ENCODE assay signal across 31 mouse cellular contexts in genomic region chr14:27158782-27159181, GRCm38 (mm10).
"Had no signal": no experiment of that assay in that cellular context is flagged by ENCODE, and none has a peak within 500 bp of the region (broad histone marks: within the 10 kb centered on the region; RNA-seq: fewer than 3 reads in every experiment).

No protein-coding gene starts in this region.

- H3K27me3 ChIP-seq: limb, embryonic 12.5 days; limb, embryonic 15.5 days; liver, embryonic 12.5 days; liver, embryonic 13.5 days; liver, embryonic 15.5 days; lung, embryonic 15.5 days; midbrain, embryonic 12.5 days; midbrain, embryonic 13.5 days; midbrain, embryonic 15.5 days; neural tube, embryonic 12.5 days; neural tube, embryonic 13.5 days had no signal

- H3K36me3 ChIP-seq: limb, embryonic 12.5 days; limb, embryonic 13.5 days; limb, embryonic 15.5 days; liver, embryonic 12.5 days; liver, embryonic 13.5 days; liver, embryonic 15.5 days; lung, embryonic 15.5 days; midbrain, embryonic 10.5 days; midbrain, embryonic 12.5 days; midbrain, embryonic 13.5 days; midbrain, embryonic 15.5 days; neural tube, embryonic 12.5 days; neural tube, embryonic 13.5 days had no signal

- H3K4me2 ChIP-seq: limb, embryonic 12.5 days; limb, embryonic 13.5 days; limb, embryonic 15.5 days; liver, embryonic 11.5 days; liver, embryonic 12.5 days; liver, embryonic 13.5 days; liver, embryonic 15.5 days; lung, embryonic 14.5 days; lung, embryonic 15.5 days; midbrain, embryonic 11.5 days; midbrain, embryonic 12.5 days; midbrain, embryonic 13.5 days; midbrain, embryonic 15.5 days; neural tube, embryonic 12.5 days; neural tube, embryonic 13.5 days had no signal

- ATAC-seq: liver, embryonic 12.5 days; liver, postnatal 0 days; lung, postnatal 0 days; midbrain, embryonic 13.5 days; midbrain, embryonic 15.5 days; midbrain, embryonic 16.5 days had no signal

- H3K4me1 ChIP-seq: limb, embryonic 15.5 days; liver, embryonic 12.5 days; liver, embryonic 13.5 days; liver, embryonic 15.5 days; lung, embryonic 15.5 days; megakaryocyte, embryonic 14.5 days; midbrain, embryonic 10.5 days; midbrain, embryonic 12.5 days; neural tube, embryonic 12.5 days; neural tube, embryonic 13.5 days had no signal

- H3K27ac ChIP-seq: limb, embryonic 12.5 days; limb, embryonic 13.5 days; limb, embryonic 15.5 days; liver, embryonic 12.5 days; liver, embryonic 13.5 days; liver, embryonic 14.5 days; liver, embryonic 15.5 days; lung, embryonic 15.5 days; macrophage; midbrain, embryonic 10.5 days; midbrain, embryonic 12.5 days; midbrain, embryonic 13.5 days; midbrain, embryonic 15.5 days; neural tube, embryonic 12.5 days; neural tube, embryonic 13.5 days had no signal

- DNase-seq: left cerebral cortex, postnatal 4 days; liver; liver, embryonic 13.5 days; liver, postnatal 0 days; lung, adult 18-20 months; lung, adult 2 months; lung, embryonic 14.5 days; lung, postnatal 10 days; lung, postnatal 14 days; lung, postnatal 36 days; lung, postnatal 4 days; midbrain, embryonic 14.5 days had no signal

- H3K9me3 ChIP-seq: limb, embryonic 12.5 days; limb, embryonic 13.5 days; limb, embryonic 15.5 days; liver, embryonic 12.5 days; liver, embryonic 13.5 days; liver, embryonic 15.5 days; lung, embryonic 15.5 days; megakaryocyte, embryonic 14.5 days; midbrain, embryonic 10.5 days; midbrain, embryonic 12.5 days; midbrain, embryonic 13.5 days; midbrain, embryonic 15.5 days; neural tube, embryonic 12.5 days; neural tube, embryonic 13.5 days had no signal

- H3K4me3 ChIP-seq: limb, embryonic 12.5 days; limb, embryonic 13.5 days; limb, embryonic 15.5 days; liver, embryonic 12.5 days; liver, embryonic 13.5 days; liver, embryonic 15.5 days; lung, embryonic 15.5 days; megakaryocyte, embryonic 14.5 days; midbrain, embryonic 10.5 days; midbrain, embryonic 12.5 days; midbrain, embryonic 13.5 days; midbrain, embryonic 15.5 days; neural tube, embryonic 12.5 days; neural tube, embryonic 13.5 days had no signal

- H3K9ac ChIP-seq: limb, embryonic 12.5 days; limb, embryonic 13.5 days; limb, embryonic 15.5 days; liver, embryonic 12.5 days; liver, embryonic 13.5 days; liver, embryonic 14.5 days; liver, embryonic 15.5 days; liver, postnatal 0 days; lung, embryonic 14.5 days; lung, embryonic 15.5 days; midbrain, embryonic 12.5 days; midbrain, embryonic 13.5 days; midbrain, embryonic 15.5 days; neural tube, embryonic 12.5 days; neural tube, embryonic 13.5 days had no signal
